Mouse (Mus musculus) forebrain, embryonic 13.5 days (tissue): Measurements from ENCODE around the gene Erf. TPM values are rescaled to one million over a fixed set of nuclear protein-coding genes. Genes with fewer than 3 reads are reported as not detected.

Experiments
- ATAC-seq: fragments of 200-750 bp; cut with Nextera tagmentation; 2 replicates; pipeline ENCODE4 v1.8.0; 2017
- H3K27ac ChIP-seq: fragments of 300-500 bp; sonication (generic); 2 replicates; pipeline ENCODE4 v1.5.1; 2015; ENCODE audit warnings: inconsistent platforms, mild to moderate bottlenecking, moderate library complexity
- H3K27me3 ChIP-seq: fragments of 300-500 bp; sonication (generic); 2 replicates; pipeline ENCODE4 v1.6.1; 2015; ENCODE audit warnings: mild to moderate bottlenecking, inconsistent platforms
- H3K36me3 ChIP-seq: fragments of 300-500 bp; sonication (generic); 2 replicates; pipeline ENCODE4 v1.6.1; 2015; ENCODE audit warnings: mild to moderate bottlenecking, inconsistent platforms; ENCODE audit not compliant: poor library complexity, severe bottlenecking
- H3K4me1 ChIP-seq: fragments of 300-500 bp; sonication (generic); 2 replicates; pipeline ENCODE4 v1.6.1; 2015; ENCODE audit warnings: inconsistent platforms
- H3K4me2 ChIP-seq: fragments of 300-500 bp; sonication (generic); 2 replicates; pipeline ENCODE4 v1.6.1; 2015; ENCODE audit warnings: inconsistent platforms, mild to moderate bottlenecking, moderate library complexity
- H3K4me3 ChIP-seq: fragments of 300-500 bp; sonication (generic); 2 replicates; pipeline ENCODE4 v1.5.1; 2015; ENCODE audit warnings: mild to moderate bottlenecking, inconsistent platforms
- H3K9ac ChIP-seq: fragments of 300-500 bp; sonication (generic); 2 replicates; pipeline ENCODE4 v1.6.1; 2015; ENCODE audit warnings: mild to moderate bottlenecking, inconsistent platforms
- H3K9me3 ChIP-seq: fragments of 300-500 bp; sonication (generic); replicated peaks from 2 replicates; pipeline ENCODE4 v1.6.1; 2016; ENCODE audit warnings: inconsistent platforms
- WGBS: fragments of 180-500 bp; shearing (Covaris S2); methylation state at CpG from one replicate; pipeline ENCODE4 v1.1.7; 2015; 5-methylcytosine and 5-hydroxymethylcytosine counted together
- polyA plus RNA-seq: library from polyadenylated mRNA; unstranded; fragments of >200 nt; fragmentation: Nextera tagmentation; extraction: Ambion mirVana; gene quantifications from 2 replicates; pipeline ENCODE4 v1.2.1, GENCODE M21; 2015

Erf gene
- polyA plus RNA-seq, 1 experiment from 2014 or later = 5.5 TPM

DNA sequence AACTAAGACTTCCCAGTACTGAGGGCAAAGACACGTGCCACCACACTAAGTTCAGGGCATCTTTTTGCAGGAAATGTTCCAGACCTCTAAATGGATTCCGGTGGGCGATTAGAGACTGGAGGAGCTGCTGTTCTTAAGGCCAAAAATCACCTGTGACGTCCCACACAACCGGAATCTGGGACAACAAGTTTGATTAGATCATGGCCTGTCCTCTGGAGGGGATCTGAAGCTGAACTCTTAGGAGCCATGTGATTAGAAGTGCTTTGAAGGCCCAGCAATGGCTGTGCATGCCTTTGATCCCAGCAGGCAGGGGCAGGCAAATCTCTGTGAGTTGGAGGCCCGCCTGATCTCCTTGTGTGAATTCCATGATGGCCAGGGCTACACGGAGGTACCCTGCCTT, 9.9 kb downstream of the Erf start:
- 69% methylated on average over 7 of the region's 7 CpGs for WGBS
- Histone ChIP-seq H3K9me3 (no peaks in the 10 kb centered on the region), H3K4me1 (peaks cover 30% of the 10 kb centered on the region), H3K4me2 (no peak overlapping the region), H3K4me3 (no peak overlapping the region), H3K27ac (no peak overlapping the region), H3K27me3 (no peaks in the 10 kb centered on the region), H3K9ac (no peak overlapping the region), H3K36me3 (peaks cover 27% of the 10 kb centered on the region)
- ATAC-seq = no peak

DNA sequence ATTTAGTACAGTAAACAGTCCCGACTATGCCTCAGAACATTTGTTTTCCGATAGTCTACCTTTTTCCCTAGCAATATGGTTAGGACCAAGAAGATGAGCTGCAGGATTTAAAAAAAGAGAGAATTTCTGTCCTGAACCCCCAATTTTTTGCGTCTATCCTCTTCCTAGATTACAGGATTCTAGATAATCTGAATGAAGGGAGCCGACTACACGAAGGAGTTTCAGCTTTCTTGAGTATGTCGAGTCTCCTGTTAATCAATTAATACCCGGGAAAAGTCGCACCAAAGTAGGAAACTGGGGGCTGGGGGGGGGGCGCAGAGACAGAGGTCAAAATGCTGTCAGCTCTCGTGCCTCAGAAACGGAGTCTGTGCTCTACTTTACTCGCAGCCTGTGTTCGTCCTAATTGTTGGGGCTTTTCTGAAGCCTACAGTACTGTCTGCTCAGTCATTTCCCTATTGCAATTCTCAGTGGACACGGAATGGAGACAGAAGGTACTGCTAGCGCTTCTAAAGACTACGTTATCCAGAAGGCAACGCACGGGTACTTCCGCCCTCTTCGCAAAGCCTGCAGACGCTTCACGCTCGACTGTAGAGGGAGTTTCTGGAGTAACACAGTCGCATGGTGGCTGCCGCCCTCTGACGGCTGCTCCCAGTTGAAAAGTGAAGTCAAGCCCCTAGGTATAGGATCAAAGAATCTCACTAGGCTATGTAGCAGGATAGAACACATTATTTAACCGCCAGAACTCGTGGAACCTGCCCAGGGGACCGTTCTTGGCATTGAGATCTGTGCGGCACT, 11.5 kb downstream of the Erf start:
- H3K9ac ChIP-seq = 0 out of 2 replicates have a peak overlapping the region, but pooled peaks have one; percentile 4
- WGBS = 4% methylated on average over 30 of the region's 30 CpGs

DNA sequence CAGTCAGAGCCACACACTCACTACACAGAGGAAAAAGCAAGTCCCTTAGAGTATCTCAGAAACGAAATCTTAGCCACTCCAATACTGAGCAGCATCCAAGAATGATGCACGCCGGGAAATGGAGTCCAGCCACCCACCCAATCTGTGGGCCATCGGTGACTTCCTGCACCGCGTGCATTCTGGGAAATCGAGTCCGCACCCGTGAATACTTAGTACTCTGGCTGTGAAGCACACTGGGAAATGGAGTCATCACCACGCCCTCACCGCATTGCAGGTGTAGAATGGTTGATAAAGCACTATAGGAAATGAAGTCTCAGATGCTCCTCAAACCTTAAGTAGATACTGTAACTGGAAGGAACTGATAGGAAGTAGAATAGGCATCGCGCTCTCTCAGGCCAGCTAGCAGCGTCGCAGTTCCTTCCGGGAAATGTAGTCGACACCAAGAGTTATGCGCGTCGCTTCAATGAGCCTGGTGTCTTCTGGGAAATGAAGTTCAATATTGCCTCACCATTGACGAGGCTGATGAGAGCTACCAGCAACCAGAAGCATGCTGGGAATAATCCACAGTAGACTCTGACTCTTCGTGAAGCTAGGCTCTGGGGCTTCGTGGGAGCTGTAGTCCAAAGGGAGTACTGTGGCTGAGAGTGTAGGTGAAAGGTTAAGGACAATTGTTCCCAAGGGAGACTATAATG, 12.4 kb downstream of the Erf start:
- WGBS = under 1% methylated on average over 23 of the region's 23 CpGs
- ATAC-seq = peak; percentile 91
- Histone ChIP-seq H3K4me2 (peak overlapping the region; percentile 80), H3K27me3 (no peaks in the 10 kb centered on the region), H3K9me3 (no peaks in the 10 kb centered on the region), H3K4me1 (peaks cover 39% of the 10 kb centered on the region), H3K27ac (peak overlapping the region; percentile 76), H3K36me3 (peaks cover 26% of the 10 kb centered on the region), H3K9ac (peak overlapping the region; percentile 98; the same call in 1 of the 2 replicates), H3K4me3 (peak overlapping the region; percentile 81)

More for the DNA sequence above, 11.5 kb downstream of the Erf start:
- Histone ChIP-seq H3K27ac (peak overlapping the region; percentile 76), H3K27me3 (no peaks in the 10 kb centered on the region), H3K4me1 (peaks cover 39% of the 10 kb centered on the region), H3K4me3 (peak overlapping the region; percentile 81), H3K4me2 (peak overlapping the region; percentile 80), H3K36me3 (peaks cover 24% of the 10 kb centered on the region), H3K9me3 (no peaks in the 10 kb centered on the region)
- peak; percentile 60 for ATAC-seq

DNA sequence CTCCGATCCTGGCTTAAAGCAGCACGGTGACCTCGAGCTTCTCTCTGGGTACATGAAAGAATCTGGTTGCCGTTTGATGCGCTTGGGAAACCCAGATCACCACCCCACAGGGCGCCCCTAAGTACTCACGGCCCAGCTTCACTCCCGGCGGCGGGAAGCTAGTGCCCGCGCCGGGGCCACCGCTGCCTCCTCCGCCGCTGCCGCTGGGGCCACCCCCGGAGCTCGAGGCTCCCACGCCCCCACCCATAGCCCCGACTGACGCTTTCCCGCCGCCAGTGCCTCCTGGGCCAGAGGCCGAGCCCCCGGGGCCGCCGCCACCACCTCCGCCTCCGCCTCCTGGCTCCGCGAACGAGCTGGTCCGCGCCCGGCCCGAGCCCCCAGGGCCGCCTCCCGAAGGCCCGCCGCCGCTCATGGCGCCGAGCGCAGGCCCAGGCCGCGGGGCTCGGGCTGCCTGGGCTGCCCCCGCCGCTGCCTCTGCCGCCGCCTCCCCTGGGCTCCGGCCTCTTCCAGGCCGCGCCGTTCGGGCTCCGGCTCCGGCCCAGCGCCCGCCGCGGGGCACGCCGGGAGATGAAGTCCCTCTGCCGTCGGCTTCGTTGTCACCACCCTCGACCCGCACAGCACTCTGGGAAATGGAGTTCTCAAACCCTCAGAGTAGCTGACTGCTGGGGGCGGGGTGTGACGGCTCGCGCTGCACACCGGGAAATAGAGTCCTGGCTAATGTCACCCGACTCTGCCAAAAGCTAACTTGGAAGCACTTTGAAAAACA, 13.1 kb downstream of the Erf start, which contains the start of gene Gsk3a:
Gene Gsk3a, minus strand, starts transcription at position 603 of the 766 bp plus-strand sequence.
- Histone ChIP-seq H3K4me2 (peak within 1 kb of the TSS; percentile 80), H3K9ac (peak within 1 kb of the TSS; percentile 98), H3K36me3 (peaks cover 28% of the 10 kb centered on the region), H3K9me3 (no peaks in the 10 kb centered on the region), H3K27me3 (no peaks in the 10 kb centered on the region), H3K4me3 (peak within 1 kb of the TSS; percentile 81), H3K4me1 (peaks cover 39% of the 10 kb centered on the region), H3K27ac (peak within 1 kb of the TSS; percentile 76)
- WGBS = under 1% methylated on average over 48 of the region's 76 CpGs
- ATAC-seq = peak; percentile 89

DNA sequence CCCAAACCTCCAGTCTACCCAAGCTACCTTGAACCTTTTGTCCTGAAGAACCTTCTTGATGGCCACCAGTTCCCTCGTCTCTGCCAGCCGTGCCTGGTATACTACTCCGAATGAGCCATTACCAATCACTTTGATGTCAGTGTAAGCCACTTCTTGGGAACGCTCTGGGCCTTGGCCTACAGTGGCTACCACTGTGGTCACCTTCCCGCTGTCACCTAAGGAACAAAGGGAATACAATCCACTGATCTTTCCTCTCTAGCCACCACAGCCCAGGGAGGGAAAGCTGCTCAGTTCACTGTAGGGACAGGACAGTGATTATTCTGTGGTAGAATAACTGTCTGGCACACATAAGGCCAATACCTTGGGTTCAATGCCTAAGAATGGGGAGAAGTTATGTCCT, 15.0 kb downstream of the Erf start:
- Histone ChIP-seq H3K36me3 (peaks cover 48% of the 10 kb centered on the region), H3K9ac (peak overlapping the region; percentile 98; the same call in 1 of the 2 replicates), H3K27me3 (no peaks in the 10 kb centered on the region), H3K9me3 (no peaks in the 10 kb centered on the region), H3K4me1 (peaks cover 39% of the 10 kb centered on the region), H3K27ac (no peak overlapping the region), H3K4me2 (peak overlapping the region; percentile 80; the same call in 1 of the 2 replicates), H3K4me3 (0 out of 2 replicates have a peak overlapping the region, but pooled peaks have one; percentile 81)
- WGBS = 92% methylated on average over 5 of the region's 5 CpGs
- no peak for ATAC-seq

DNA sequence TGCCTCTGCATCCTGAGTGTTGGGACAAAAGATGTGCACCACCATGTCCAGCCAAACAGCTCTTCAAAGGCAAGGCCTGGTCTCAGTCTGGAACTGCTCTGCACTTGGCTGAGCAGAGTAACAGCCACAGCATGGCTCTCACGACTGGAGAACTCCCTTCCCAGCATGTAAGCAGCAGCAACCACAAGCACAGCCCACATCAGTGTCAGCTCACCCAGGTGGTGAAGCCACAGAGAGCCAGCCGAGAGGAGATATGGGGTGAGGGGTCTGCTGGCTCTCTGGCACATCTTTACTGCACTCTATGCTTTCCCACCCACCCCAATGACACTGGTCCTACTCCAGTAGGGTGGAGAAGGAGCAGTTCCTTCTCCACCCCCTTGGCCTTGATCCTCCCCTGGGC, 17.5 kb downstream of the Erf start:
- WGBS = 80% methylated on average over 2 of the region's 2 CpGs
- ATAC-seq = no peak
- H3K9ac ChIP-seq = no peak overlapping the region
- no peak overlapping the region for H3K4me3 ChIP-seq
- H3K27me3 ChIP-seq = no peaks in the 10 kb centered on the region
- H3K27ac ChIP-seq = no peak overlapping the region
- H3K4me1 ChIP-seq = peaks cover 25% of the 10 kb centered on the region
- H3K36me3 ChIP-seq = peaks cover 72% of the 10 kb centered on the region
- H3K4me2 ChIP-seq = no peak overlapping the region
- H3K9me3 ChIP-seq = no peaks in the 10 kb centered on the region

DNA sequence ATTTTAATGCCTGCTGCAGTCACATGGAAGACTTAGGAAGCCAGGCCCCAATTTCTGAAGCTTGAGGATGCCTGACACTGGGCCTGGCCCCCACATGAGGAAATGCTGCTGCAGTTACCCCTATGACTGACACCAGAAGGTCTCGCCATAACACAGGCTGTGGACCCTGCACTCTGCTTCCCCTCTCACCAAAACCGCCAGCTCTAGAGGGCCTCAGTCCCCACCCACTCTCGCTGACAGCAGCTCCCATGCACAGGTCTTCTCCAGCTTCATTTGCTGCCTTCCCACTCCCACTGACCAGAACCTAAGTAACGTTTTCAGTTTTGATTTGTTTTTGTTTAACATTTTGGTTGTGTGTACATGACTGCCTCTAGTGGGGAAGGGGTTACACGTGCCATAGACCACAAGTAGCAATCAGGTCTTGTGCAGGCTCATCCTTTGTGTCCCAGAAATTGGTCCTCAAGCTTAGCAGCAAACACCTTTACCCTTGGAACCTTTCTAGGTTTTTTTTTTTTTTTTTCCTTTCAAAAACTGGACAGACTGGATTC, 18.4 kb downstream of the Erf start:
- H3K9ac ChIP-seq = no peak overlapping the region
- peaks cover 25% of the 10 kb centered on the region for H3K4me1 ChIP-seq
- WGBS = 65% methylated on average over 5 of the region's 5 CpGs
- no peak overlapping the region for H3K4me3 ChIP-seq
- H3K9me3 ChIP-seq = no peaks in the 10 kb centered on the region
- no peaks in the 10 kb centered on the region for H3K27me3 ChIP-seq
- H3K36me3 ChIP-seq = peaks cover 81% of the 10 kb centered on the region
- no peak overlapping the region for H3K27ac ChIP-seq
- ATAC-seq = no peak
- H3K4me2 ChIP-seq = no peak overlapping the region

DNA sequence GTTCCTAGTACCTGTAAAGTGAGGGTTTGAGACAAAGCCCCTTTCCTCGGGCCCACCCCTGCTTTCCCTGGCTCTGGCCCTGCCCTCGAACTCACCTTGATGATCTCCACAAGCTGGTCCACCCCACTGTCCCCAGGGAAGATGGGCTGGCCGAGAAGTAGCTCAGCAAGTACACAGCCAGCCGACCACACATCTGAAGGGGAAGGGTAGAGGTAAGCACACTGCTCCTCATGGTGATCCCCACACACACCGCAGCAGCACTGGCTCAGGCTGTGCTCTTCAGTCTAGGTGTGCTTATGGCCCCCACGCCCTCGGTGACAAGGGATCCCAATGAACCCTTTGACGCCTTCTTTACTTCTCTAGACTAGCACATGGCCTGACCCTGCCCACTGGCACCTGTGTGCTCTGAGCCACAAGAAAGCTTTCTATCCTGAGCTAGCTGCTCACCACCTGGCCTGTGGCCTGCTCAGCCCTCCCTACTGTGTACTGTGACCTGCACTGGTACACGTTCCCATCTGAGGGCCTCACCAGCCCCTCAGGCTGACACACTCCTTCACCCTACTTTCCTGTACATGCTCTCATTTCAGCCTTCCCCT, 19.8 kb downstream of the Erf start:
- Histone ChIP-seq H3K9me3 (no peaks in the 10 kb centered on the region), H3K36me3 (peaks cover 95% of the 10 kb centered on the region), H3K4me3 (no peak overlapping the region), H3K4me1 (peaks cover 13% of the 10 kb centered on the region), H3K27me3 (no peaks in the 10 kb centered on the region), H3K27ac (no peak overlapping the region), H3K9ac (no peak overlapping the region), H3K4me2 (no peak overlapping the region)
- 91% methylated on average over 9 of the region's 9 CpGs for WGBS
- ATAC-seq = no peak

- Histone ChIP-seq H3K27ac (no peak overlapping the region), H3K36me3 (peaks cover 91% of the 10 kb centered on the region), H3K27me3 (no peaks in the 10 kb centered on the region), H3K4me1 (no peaks in the 10 kb centered on the region; the same call in 1 of the 2 replicates), H3K4me3 (no peak overlapping the region), H3K9ac (no peak overlapping the region), H3K4me2 (no peak overlapping the region), H3K9me3 (no peaks in the 10 kb centered on the region)
- WGBS = 79% methylated on average over 1 of the region's 1 CpGs
- no peak for ATAC-seq
Observed at GRCm38 (mm10) chr7:25227523-25228300, 22.8 kb downstream of the Erf start.

GRCm38 (mm10) chr7:25222275-25222967, 28.1 kb downstream of the Erf start:
- Histone ChIP-seq H3K27me3 (no peaks in the 10 kb centered on the region), H3K4me3 (peak overlapping the region; percentile 63), H3K4me2 (peak overlapping the region; percentile 97), H3K4me1 (peaks cover 37% of the 10 kb centered on the region), H3K9me3 (no peaks in the 10 kb centered on the region), H3K27ac (no peak overlapping the region), H3K36me3 (peaks cover 38% of the 10 kb centered on the region), H3K9ac (peak overlapping the region; percentile 85)
- WGBS = 88% methylated on average over 10 of the region's 10 CpGs
- ATAC-seq = no peak
